Mouse (Mus musculus): ENCODE measurements at regions not wholly inside any gene's neighbourhood (a gene's known extent, or its start where the extent isn't known, plus 50 kb on each side); places are given as distances from the start of the nearest gene placed in this dataset.
"Not testable (repeated sequence)": the region's sequence is repeated elsewhere in the genome, so short reads cannot be mapped to it uniquely, and the experiment has no call there.

DNA sequence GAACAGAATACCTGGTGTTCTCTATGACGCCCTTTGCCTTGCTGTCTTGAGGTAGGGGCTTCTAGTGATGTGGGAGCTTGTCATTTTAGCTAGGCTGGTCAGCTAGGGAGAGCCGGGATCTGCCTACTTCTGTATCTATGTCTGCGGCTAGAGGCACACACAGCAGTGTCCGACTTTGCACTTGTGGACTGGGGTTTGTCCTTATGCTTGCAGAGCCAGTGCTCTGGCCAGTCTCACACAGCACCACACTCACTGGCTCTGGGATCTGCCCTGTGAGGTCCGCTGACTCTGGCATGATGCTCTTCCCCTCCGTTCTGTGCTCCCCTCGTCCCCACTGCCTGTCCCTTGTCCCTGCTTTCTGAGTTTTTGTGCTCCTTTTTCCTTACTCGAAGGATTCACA lies 275.3 kb downstream of the Etnk1 start:
- H3K9me3 ChIP-seq, result no peaks in the 10 kb centered on the region
- no peak for ATAC-seq (replicated peaks)
- no peak overlapping the region for H3K27ac ChIP-seq (replicated peaks)
- no peaks in the 10 kb centered on the region for H3K27me3 ChIP-seq
- 88% methylated on average over 8 of the region's 8 CpGs for WGBS
- no peak overlapping the region for H3K4me3 ChIP-seq
- H3K9ac ChIP-seq (replicated peaks), result no peak overlapping the region
- H3K4me1 ChIP-seq, result peaks cover 17% of the 10 kb centered on the region
- no peak overlapping the region for H3K4me2 ChIP-seq (replicated peaks)
- no peaks in the 10 kb centered on the region for H3K36me3 ChIP-seq

DNA sequence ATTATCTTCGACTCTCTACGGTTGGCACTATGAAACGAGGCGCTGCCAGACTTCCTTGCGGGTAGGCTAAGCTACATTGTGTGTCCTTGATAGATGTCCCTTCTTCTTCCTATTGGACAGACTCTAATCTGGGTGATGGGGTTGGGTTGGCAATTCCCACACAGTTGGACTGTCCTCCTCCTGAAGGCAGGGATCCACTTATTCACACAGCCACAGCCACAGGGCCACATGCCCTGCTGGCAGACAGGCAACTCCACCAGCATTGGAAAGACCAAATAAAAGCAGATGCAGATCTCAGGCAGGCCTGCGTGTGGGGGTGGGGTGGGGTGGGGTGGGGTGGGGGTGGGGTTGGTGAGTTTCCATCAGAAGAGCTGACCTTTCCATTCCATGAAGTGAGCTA lies 276.4 kb downstream of the Etnk1 start:
- H3K4me3 ChIP-seq, result no peak overlapping the region
- peaks cover 6% of the 10 kb centered on the region for H3K4me1 ChIP-seq
- H3K9ac ChIP-seq (replicated peaks), result no peak overlapping the region
- ATAC-seq (replicated peaks), result no peak
- H3K27me3 ChIP-seq, result no peaks in the 10 kb centered on the region
- H3K4me2 ChIP-seq (replicated peaks), result no peak overlapping the region
- 80% methylated on average over 6 of the region's 6 CpGs for WGBS
- no peaks in the 10 kb centered on the region for H3K36me3 ChIP-seq
- no peak overlapping the region for H3K27ac ChIP-seq (replicated peaks)
- no peaks in the 10 kb centered on the region for H3K9me3 ChIP-seq

GRCm38 (mm10) chr6:143444782-143445181 lies 277.8 kb downstream of the Etnk1 start:
- no peak overlapping the region for H3K4me3 ChIP-seq
- ATAC-seq (replicated peaks), result no peak
- no peak overlapping the region for H3K9ac ChIP-seq (replicated peaks)
- no peaks in the 10 kb centered on the region for H3K9me3 ChIP-seq
- no peaks in the 10 kb centered on the region for H3K36me3 ChIP-seq
- H3K27ac ChIP-seq (replicated peaks), result no peak overlapping the region
- no peaks in the 10 kb centered on the region for H3K27me3 ChIP-seq
- 87% methylated on average over 3 of the region's 3 CpGs for WGBS
- no peak overlapping the region for H3K4me2 ChIP-seq (replicated peaks)
- 0 out of 2 replicates have a peak, but pooled peaks cover 3% of the 10 kb centered on the region for H3K4me1 ChIP-seq

- H3K9me3 ChIP-seq, result no peaks in the 10 kb centered on the region
- H3K4me2 ChIP-seq (replicated peaks), result no peak overlapping the region
- no peak for ATAC-seq (replicated peaks)
- H3K36me3 ChIP-seq, result no peaks in the 10 kb centered on the region
- WGBS, result 81% methylated on average over 13 of the region's 13 CpGs
- no peak overlapping the region for H3K9ac ChIP-seq (replicated peaks)
- no peaks in the 10 kb centered on the region for H3K4me1 ChIP-seq
- no peaks in the 10 kb centered on the region for H3K27me3 ChIP-seq
- H3K27ac ChIP-seq (replicated peaks), result no peak overlapping the region
- no peak overlapping the region for H3K4me3 ChIP-seq
Measured at GRCm38 (mm10) chr6:143445834-143446552, 279.0 kb downstream of the Etnk1 start.

- Histone ChIP-seq H3K9me3 (no peaks in the 10 kb centered on the region), H3K4me3 (no peak overlapping the region), H3K4me1 (no peaks in the 10 kb centered on the region), H3K27ac (replicated peaks) (no peak overlapping the region), H3K9ac (replicated peaks) (no peak overlapping the region), H3K27me3 (no peaks in the 10 kb centered on the region), H3K4me2 (replicated peaks) (no peak overlapping the region), H3K36me3 (no peaks in the 10 kb centered on the region)
- 65% methylated on average over 5 of the region's 5 CpGs for WGBS
- ATAC-seq (replicated peaks), result no peak
Measured at GRCm38 (mm10) chr6:143447060-143447459, 280.0 kb downstream of the Etnk1 start.

DNA sequence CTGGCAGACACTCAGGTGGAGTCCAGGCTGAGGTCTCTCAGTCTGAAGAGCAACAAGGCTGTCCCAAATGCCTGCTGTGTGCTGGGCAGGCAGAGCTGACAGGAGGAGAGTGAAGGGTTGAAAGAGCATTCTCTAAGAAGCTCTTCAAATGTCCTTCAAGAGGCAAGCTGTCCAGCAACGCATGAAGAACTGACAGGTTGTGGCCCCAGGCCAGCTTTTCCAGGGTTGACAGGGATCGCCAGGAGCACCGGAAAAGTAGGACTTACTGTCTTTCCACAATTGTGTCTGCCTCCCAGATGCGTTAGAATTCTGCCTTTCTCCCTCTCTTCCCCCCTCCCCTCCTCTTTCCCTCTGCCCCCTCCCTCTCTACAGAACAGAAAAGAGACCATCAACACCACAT lies 282.1 kb downstream of the Etnk1 start:
- Histone ChIP-seq H3K36me3 (no peaks in the 10 kb centered on the region), H3K4me1 (no peaks in the 10 kb centered on the region), H3K9me3 (no peaks in the 10 kb centered on the region), H3K4me3 (no peak overlapping the region), H3K27me3 (no peaks in the 10 kb centered on the region), H3K27ac (replicated peaks) (no peak overlapping the region), H3K4me2 (replicated peaks) (no peak overlapping the region), H3K9ac (replicated peaks) (no peak overlapping the region)
- ATAC-seq (replicated peaks), result no peak
- WGBS, result 61% methylated on average over 4 of the region's 4 CpGs

DNA sequence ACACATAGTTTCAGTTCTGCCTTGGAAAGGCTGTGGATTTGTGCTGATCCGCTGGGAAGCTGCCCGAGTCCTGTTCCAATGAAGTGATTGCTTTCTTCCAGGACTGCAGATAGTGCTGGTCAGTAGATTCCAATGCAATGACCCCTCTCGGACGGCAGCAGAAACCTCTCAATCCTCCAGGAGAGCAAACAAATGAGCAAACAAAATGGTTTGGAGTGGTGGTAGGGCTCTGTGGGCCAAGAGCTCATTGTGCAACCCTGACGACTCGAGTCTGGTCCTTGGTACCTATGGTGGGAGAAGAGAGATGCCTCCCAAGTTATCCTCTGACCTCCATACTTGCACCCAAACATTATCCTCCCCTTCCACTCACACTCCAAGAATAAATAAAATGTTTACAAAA lies 284.8 kb downstream of the Etnk1 start:
- no peak overlapping the region for H3K27ac ChIP-seq (replicated peaks)
- no peaks in the 10 kb centered on the region for H3K4me1 ChIP-seq
- no peak overlapping the region for H3K4me3 ChIP-seq
- H3K9me3 ChIP-seq, result no peaks in the 10 kb centered on the region
- 93% methylated on average over 6 of the region's 6 CpGs for WGBS
- no peaks in the 10 kb centered on the region for H3K36me3 ChIP-seq
- no peaks in the 10 kb centered on the region for H3K27me3 ChIP-seq
- no peak overlapping the region for H3K4me2 ChIP-seq (replicated peaks)
- H3K9ac ChIP-seq (replicated peaks), result no peak overlapping the region
- ATAC-seq (replicated peaks), result no peak

DNA sequence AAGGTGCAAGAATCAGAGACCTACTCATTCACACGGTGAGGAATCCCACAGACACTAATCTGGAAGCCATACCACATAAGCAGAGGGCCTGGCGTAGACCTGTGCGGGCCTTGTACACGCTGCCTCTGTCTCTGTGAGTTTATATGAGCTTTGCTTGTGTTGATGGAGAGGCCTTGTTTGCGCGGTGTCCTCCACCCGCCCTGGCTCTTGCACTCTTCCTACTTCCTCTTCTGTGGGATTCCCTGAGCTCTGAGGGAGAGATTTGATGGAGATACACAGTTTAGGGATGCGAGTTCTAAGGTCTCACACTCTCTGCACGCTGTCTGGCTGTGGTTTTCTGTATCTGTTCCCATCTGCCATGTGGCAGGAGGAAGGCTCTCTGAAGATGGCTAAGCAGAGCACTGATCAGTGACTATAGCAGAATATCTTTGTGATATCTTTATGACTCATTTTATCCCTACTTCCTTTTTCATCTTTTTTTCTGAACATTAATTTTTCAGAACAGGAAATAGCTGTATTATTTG lies 287.7 kb downstream of the Etnk1 start:
- 90% methylated on average over 9 of the region's 9 CpGs for WGBS

GRCm38 (mm10) chr6:143464907-143465537 lies 298.0 kb downstream of the Etnk1 start:
- ATAC-seq (replicated peaks), result no peak
- no peaks in the 10 kb centered on the region for H3K9me3 ChIP-seq
- H3K4me2 ChIP-seq (replicated peaks), result no peak overlapping the region
- H3K9ac ChIP-seq (replicated peaks), result no peak overlapping the region
- 73% methylated on average over 12 of the region's 12 CpGs for WGBS
- H3K4me3 ChIP-seq, result no peak overlapping the region
- no peaks in the 10 kb centered on the region for H3K27me3 ChIP-seq
- no peak overlapping the region for H3K27ac ChIP-seq (replicated peaks)
- H3K4me1 ChIP-seq, result no peaks in the 10 kb centered on the region
- no peaks in the 10 kb centered on the region for H3K36me3 ChIP-seq

More for the DNA sequence above, 287.7 kb downstream of the Etnk1 start:
- no peaks in the 10 kb centered on the region for H3K36me3 ChIP-seq
- H3K27ac ChIP-seq (replicated peaks), result no peak overlapping the region
- H3K27me3 ChIP-seq, result no peaks in the 10 kb centered on the region
- no peak overlapping the region for H3K4me2 ChIP-seq (replicated peaks)
- H3K4me3 ChIP-seq, result no peak overlapping the region
- H3K9me3 ChIP-seq, result no peaks in the 10 kb centered on the region
- H3K9ac ChIP-seq (replicated peaks), result no peak overlapping the region
- no peak for ATAC-seq (replicated peaks)
- H3K4me1 ChIP-seq, result no peaks in the 10 kb centered on the region

DNA sequence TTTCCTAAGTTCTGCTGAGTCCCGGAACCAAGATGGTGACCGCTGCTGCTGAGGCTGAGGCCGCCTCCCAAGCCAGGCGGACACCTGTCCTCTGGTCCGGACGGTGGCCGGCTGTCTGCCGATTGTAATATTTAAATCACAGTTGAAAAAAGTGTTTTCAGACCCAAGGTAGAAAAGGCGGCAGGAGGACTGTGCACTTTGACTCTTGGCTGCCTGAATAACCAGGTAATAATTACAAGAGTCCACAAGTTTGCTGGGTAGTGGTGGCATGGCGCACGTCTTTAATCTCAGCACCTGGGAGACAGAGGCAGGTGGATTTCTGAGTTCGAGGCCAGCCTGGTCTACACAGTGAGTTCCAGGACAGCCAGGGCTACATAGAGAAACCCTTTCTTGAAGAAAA lies 305.7 kb downstream of the Etnk1 start:
- WGBS, result 96% methylated on average over 12 of the region's 12 CpGs
- not testable (repeated sequence) for ATAC-seq (replicated peaks); H3K9ac ChIP-seq (replicated peaks)

DNA sequence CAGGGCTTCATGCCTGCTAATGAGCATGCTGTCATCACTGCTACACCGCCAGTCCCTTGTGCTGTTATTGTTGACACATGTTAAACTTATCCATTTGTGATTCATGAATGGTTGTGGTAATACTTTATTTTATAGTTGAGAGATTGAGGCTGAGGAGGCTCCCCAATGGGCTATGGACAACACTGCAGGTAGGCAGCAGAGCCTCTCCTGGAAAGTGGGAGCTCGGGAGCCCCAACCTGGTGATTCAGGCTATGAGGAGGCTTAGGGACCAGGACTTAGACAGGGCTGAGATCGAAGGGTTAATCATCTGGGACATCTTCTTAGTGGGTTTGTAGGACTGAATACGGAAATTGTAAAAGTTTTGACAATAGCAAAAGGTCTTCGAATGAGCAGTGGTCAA lies 307.4 kb downstream of the Etnk1 start:
- H3K9me3 ChIP-seq, result no peaks in the 10 kb centered on the region
- no peak overlapping the region for H3K4me3 ChIP-seq
- no peak overlapping the region for H3K9ac ChIP-seq (replicated peaks)
- WGBS, result 78% methylated on average over 5 of the region's 5 CpGs
- no peaks in the 10 kb centered on the region for H3K36me3 ChIP-seq
- no peak for ATAC-seq (replicated peaks)
- no peak overlapping the region for H3K4me2 ChIP-seq (replicated peaks)
- H3K27me3 ChIP-seq, result no peaks in the 10 kb centered on the region
- H3K4me1 ChIP-seq, result no peaks in the 10 kb centered on the region
- H3K27ac ChIP-seq (replicated peaks), result no peak overlapping the region

More for the DNA sequence above, 305.7 kb downstream of the Etnk1 start:
- H3K4me3 ChIP-seq; H3K4me1 ChIP-seq; H3K9me3 ChIP-seq; H3K36me3 ChIP-seq; H3K4me2 ChIP-seq (replicated peaks); H3K27ac ChIP-seq (replicated peaks); H3K27me3 ChIP-seq: not testable (repeated sequence)

GRCm38 (mm10) chr6:143475296-143475695 lies 308.3 kb downstream of the Etnk1 start:
- no peaks in the 10 kb centered on the region for H3K4me1 ChIP-seq
- no peaks in the 10 kb centered on the region for H3K27me3 ChIP-seq
- no peak overlapping the region for H3K27ac ChIP-seq (replicated peaks)
- no peak overlapping the region for H3K4me3 ChIP-seq
- H3K9ac ChIP-seq (replicated peaks), result no peak overlapping the region
- H3K36me3 ChIP-seq, result no peaks in the 10 kb centered on the region
- ATAC-seq (replicated peaks), result no peak
- H3K9me3 ChIP-seq, result no peaks in the 10 kb centered on the region
- no peak overlapping the region for H3K4me2 ChIP-seq (replicated peaks)
- 81% methylated on average over 7 of the region's 7 CpGs for WGBS
